8 mouse cellular contexts compared by ENCODE assay signal in genomic region chr5:23435482-23436125, GRCm38 (mm10). TPM values are rescaled to one million over a fixed set of nuclear protein-coding genes. Genes with fewer than 3 reads are reported as not detected.
DNase-seq lines count a peak whose midpoint lies in the region; ATAC-seq and TF ChIP-seq lines count a peak whose summit lies in the region.

No protein-coding gene starts in this region.

- H3K4me1 ChIP-seq in kidney, postnatal 0 days (replicated peaks; ENCODE audit: insufficient read depth, low read length) = 0 out of 2 replicates have a peak, but pooled peaks cover 7% of the 10 kb centered on the region
- H3K4me1 ChIP-seq in forebrain, embryonic 10.5 days = peaks cover 33% of the 10 kb centered on the region
- peaks cover 18% of the 10 kb centered on the region for H3K4me1 ChIP-seq in neural tube, embryonic 15.5 days

- no peak for ATAC-seq in kidney, postnatal 0 days (replicated peaks; ENCODE audit: low FRiP score, low read depth)
- no peak for ATAC-seq in neural tube, embryonic 15.5 days (ENCODE audit: low FRiP score)

- DNase-seq in kidney, postnatal 0 days (ENCODE audit: low spot score) = peak; percentile 66
- no peak for DNase-seq in kidney, postnatal 25 days
- DNase-seq in T-cell, adult 2 months (ENCODE audit: low spot score) = peak; percentile 41
- no peak for DNase-seq in forebrain, embryonic 10.5 days (ENCODE audit: extremely low spot score, low spot score)
- peak; percentile 74 for DNase-seq in liver
- no peak for DNase-seq in layer of hippocampus, postnatal 36 days
- DNase-seq in frontal cortex, postnatal 25 days (ENCODE audit: low spot score in 2 of 2) = no peak

- no peaks in the 10 kb centered on the region for H3K36me3 ChIP-seq in kidney, postnatal 0 days (ENCODE audit: insufficient read depth, low read length)
- no peaks in the 10 kb centered on the region; the same call in 1 of the 2 replicates for H3K36me3 ChIP-seq in forebrain, embryonic 10.5 days (replicated peaks)
- no peaks in the 10 kb centered on the region for H3K36me3 ChIP-seq in neural tube, embryonic 15.5 days

- peak overlapping the region; percentile 78 for H3K4me2 ChIP-seq in kidney, postnatal 0 days (ENCODE audit: low read length)
- H3K4me2 ChIP-seq in neural tube, embryonic 15.5 days = peak overlapping the region; percentile 71

- WGBS in kidney, postnatal 0 days = under 1% methylated on average over 13 of the region's 13 CpGs
- under 1% methylated on average over 13 of the region's 13 CpGs for WGBS in forebrain, embryonic 10.5 days
- 0% methylated on average over 13 of the region's 13 CpGs for WGBS in neural tube, embryonic 15.5 days

- no peaks in the 10 kb centered on the region for H3K9me3 ChIP-seq in kidney, postnatal 0 days (replicated peaks; ENCODE audit: low read length)
- H3K9me3 ChIP-seq in forebrain, embryonic 10.5 days = no peaks in the 10 kb centered on the region
- no peaks in the 10 kb centered on the region for H3K9me3 ChIP-seq in neural tube, embryonic 15.5 days (replicated peaks)

- peak overlapping the region; percentile 100 for H3K9ac ChIP-seq in kidney, postnatal 0 days (ENCODE audit: low read depth, low read length)
- H3K9ac ChIP-seq in neural tube, embryonic 15.5 days (replicated peaks) = peak overlapping the region; percentile 100

- H3K27ac ChIP-seq in kidney, postnatal 0 days = peak overlapping the region; percentile 100
- H3K27ac ChIP-seq in forebrain, embryonic 10.5 days = peak overlapping the region; percentile 100
- peak overlapping the region; percentile 100 for H3K27ac ChIP-seq in neural tube, embryonic 15.5 days (replicated peaks)

- H3K4me3 ChIP-seq in kidney, postnatal 0 days (replicated peaks; ENCODE audit: low read depth, low read length) = peak overlapping the region; percentile 100
- H3K4me3 ChIP-seq in forebrain, embryonic 10.5 days = peak overlapping the region; percentile 96
- peak overlapping the region; percentile 81 for H3K4me3 ChIP-seq in neural tube, embryonic 15.5 days (replicated peaks)

- no peak for TF ChIP-seq CTCF in kidney, postnatal 0 days (IDR thresholded peaks at IDR 0.05; ENCODE audit: low read depth)

- H3K27me3 ChIP-seq in kidney, postnatal 0 days (ENCODE audit: insufficient read depth, low read length) = no peaks in the 10 kb centered on the region
- H3K27me3 ChIP-seq in forebrain, embryonic 10.5 days (ENCODE audit: poor library complexity, severe bottlenecking) = no peaks in the 10 kb centered on the region
- H3K27me3 ChIP-seq in neural tube, embryonic 15.5 days (replicated peaks) = no peaks in the 10 kb centered on the region

RNA-seq across cellular contexts. Expression of gene Kmt2e, which starts 1.4 kb away (rescaled TPM):
- polyA plus RNA-seq in kidney, postnatal 0 days (2015; fragmentation: Nextera tagmentation; extraction: Ambion mirVana) = 76.8 and 85.9 TPM in 2 replicates
- 85.8 and 86.1 TPM in 2 replicates for polyA plus RNA-seq in forebrain, embryonic 10.5 days (2016; fragmentation: Nextera tagmentation; extraction: Ambion mirVana)
- 137 and 147 TPM in 2 replicates for polyA plus RNA-seq in neural tube, embryonic 15.5 days (2015; fragmentation: Nextera tagmentation; extraction: Ambion mirVana)
- 10 to 100 TPM; 90.9 to 92.2 TPM for total RNA-seq in layer of hippocampus, postnatal 36 days (2021)

Comparison
In these comparisons a context has a peak if more than half of its experiments do, and no peak if none do; other contexts are left out.
1. DNase-seq: peak in kidney, postnatal 0 days (single experiment), T-cell, adult 2 months (single experiment) and liver (single experiment); none in kidney, postnatal 25 days (0 of 2), forebrain, embryonic 10.5 days (single experiment), layer of hippocampus, postnatal 36 days (0 of 2) and frontal cortex, postnatal 25 days (0 of 2).
2. Peak in every context shown above with its lines, with median percentiles within 50 percentile points of each other: H3K27ac ChIP-seq and H3K4me3 ChIP-seq.